Mouse (Mus musculus) hindbrain, postnatal 0 days (tissue): ENCODE measurements around the gene Nrtn. TPM values are rescaled to one million over a fixed set of nuclear protein-coding genes. Genes with fewer than 3 reads are reported as not detected.
A peak's percentile ranks its signal among the peaks of the same experiment; 100 is the strongest.

ENCODE experiments used
- ATAC-seq: fragments of 200-750 bp; cut with Nextera tagmentation; 2 replicates; pipeline ENCODE4 v1.8.0; 2017; ENCODE audit warnings: mild to moderate bottlenecking, moderate TSS enrichment, moderate library complexity
- DNase-seq: peaks from one replicate; pipeline ENCODE4 v3.0.0-alpha.2; 2015; ENCODE audit warnings: low spot score
- H3K27ac ChIP-seq: fragments of 300-500 bp; sonication (generic); 2 replicates; pipeline ENCODE4 v1.5.1; 2014; ENCODE audit warnings: mild to moderate bottlenecking
- H3K27me3 ChIP-seq: fragments of 300-500 bp; sonication (generic); 2 replicates; pipeline ENCODE4 v1.6.1; 2014; ENCODE audit warnings: low read length, mixed read lengths; ENCODE audit not compliant: insufficient read depth
- H3K36me3 ChIP-seq: fragments of 300-500 bp; sonication (generic); 2 replicates; pipeline ENCODE4 v1.6.1; 2014; ENCODE audit warnings: low read length, mixed read lengths; ENCODE audit not compliant: insufficient read depth
- H3K4me1 ChIP-seq: fragments of 300-500 bp; sonication (generic); 2 replicates; pipeline ENCODE4 v1.6.1; 2014; ENCODE audit warnings: antibody characterized with exemption, low read length, mixed read lengths; ENCODE audit not compliant: insufficient read depth
- H3K4me2 ChIP-seq: fragments of 300-500 bp; sonication (generic); 2 replicates; pipeline ENCODE4 v1.6.1; 2014; ENCODE audit warnings: low read depth, mild to moderate bottlenecking, low read length, moderate library complexity, mixed read lengths
- H3K4me3 ChIP-seq: fragments of 300-500 bp; sonication (generic); 2 replicates; pipeline ENCODE4 v1.5.1; 2014; ENCODE audit warnings: low read length
- H3K9ac ChIP-seq: fragments of 300-500 bp; sonication (generic); replicated peaks from 2 replicates; pipeline ENCODE4 v1.6.1; 2014; ENCODE audit warnings: mild to moderate bottlenecking, low read length, moderate library complexity, mixed read lengths
- H3K9me3 ChIP-seq: fragments of 300-500 bp; sonication (generic); 2 replicates; pipeline ENCODE4 v1.6.1; 2016; ENCODE audit warnings: low read length, mixed read lengths
- CTCF ChIP-seq: IDR thresholded peaks from 2 replicates; pipeline ENCODE4 v1.5.1; 2016; ENCODE audit warnings: antibody characterized with exemption, control low read depth, low read depth
- WGBS: fragments of 180-500 bp; shearing (Covaris S2); extraction: QIAGEN DNeasy Blood & Tissue Kit; methylation state at CpG from one replicate; pipeline ENCODE4 v1.1.7; 2014; 5-methylcytosine and 5-hydroxymethylcytosine counted together
- polyA plus RNA-seq: library from polyadenylated mRNA; unstranded; fragments of >200 nt; fragmentation: Nextera tagmentation; extraction: Ambion mirVana; gene quantifications from 2 replicates; pipeline ENCODE4 v1.2.1, GENCODE M21; 2015
- total RNA-seq: library from RNA; depleted of rRNA; stranded (reverse); fragments of >200 nt; gene quantifications from 2 replicates; pipeline ENCODE4 v1.2.3, GENCODE M21; 2014

Gene Nrtn
- total and polyA plus RNA-seq, 2 experiments from 2014 or later: 4.3 to 12.9 TPM

DNA sequence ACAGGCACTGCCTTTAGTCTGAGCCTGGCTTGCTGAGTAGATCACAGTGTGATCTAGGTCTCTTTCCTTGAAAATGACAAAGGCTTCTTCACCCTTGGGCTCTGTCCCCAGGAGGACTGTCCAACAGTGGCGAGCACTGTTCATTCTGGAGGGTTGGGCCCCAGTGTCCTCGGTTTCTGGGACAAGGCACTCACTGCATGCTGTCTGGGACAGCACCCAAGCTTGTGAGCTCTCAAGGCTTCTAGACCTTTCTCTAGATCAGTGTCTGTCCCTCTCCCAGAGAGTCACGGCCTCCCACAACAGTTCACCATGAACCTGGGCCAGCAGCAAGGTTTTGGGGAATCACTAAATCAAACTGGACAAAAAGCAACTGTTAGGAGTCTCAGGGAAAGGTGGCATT lies 35.3 kb upstream of the Nrtn start:
- Histone ChIP-seq H3K4me3 (no peak overlapping the region), H3K4me2 (no peak overlapping the region), H3K36me3 (no peaks in the 10 kb centered on the region), H3K9me3 (no peaks in the 10 kb centered on the region), H3K4me1 (no peaks in the 10 kb centered on the region), H3K27me3 (no peaks in the 10 kb centered on the region), H3K27ac (no peak overlapping the region), H3K9ac (no peak overlapping the region)
- TF ChIP-seq CTCF: no peak
- DNase-seq: no peak
- WGBS: 85% methylated on average over 3 of the region's 3 CpGs
- ATAC-seq: no peak

DNA sequence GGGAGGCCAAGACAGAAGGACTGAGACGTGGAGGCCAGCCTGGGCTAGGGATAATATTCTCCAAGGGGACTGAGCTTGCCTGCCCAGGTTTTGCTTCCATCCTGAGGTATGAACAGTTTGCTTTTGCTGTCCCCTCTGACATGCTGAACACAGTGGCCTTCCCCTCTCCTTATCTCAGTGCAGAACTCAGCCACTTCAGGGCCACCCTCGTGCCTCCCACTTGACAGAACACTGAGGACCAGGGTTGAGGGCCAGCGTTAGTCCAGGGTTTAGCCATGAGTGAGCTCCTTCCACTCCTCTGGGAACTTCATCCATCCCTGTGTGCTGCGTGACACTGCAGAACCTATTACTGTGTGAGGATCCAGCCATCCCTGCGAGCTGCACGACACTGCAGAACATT lies 32.0 kb upstream of the Nrtn start:
- ATAC-seq (no peak), DNase-seq (no peak)
- H3K9me3 ChIP-seq: no peaks in the 10 kb centered on the region
- TF ChIP-seq CTCF: no peak
- no peak overlapping the region for H3K4me3 ChIP-seq
- 91% methylated on average over 6 of the region's 6 CpGs for WGBS
- H3K9ac ChIP-seq: no peak overlapping the region
- no peak overlapping the region for H3K27ac ChIP-seq
- no peaks in the 10 kb centered on the region for H3K27me3 ChIP-seq
- H3K36me3 ChIP-seq: no peaks in the 10 kb centered on the region
- H3K4me1 ChIP-seq: no peaks in the 10 kb centered on the region
- H3K4me2 ChIP-seq: no peak overlapping the region

DNA sequence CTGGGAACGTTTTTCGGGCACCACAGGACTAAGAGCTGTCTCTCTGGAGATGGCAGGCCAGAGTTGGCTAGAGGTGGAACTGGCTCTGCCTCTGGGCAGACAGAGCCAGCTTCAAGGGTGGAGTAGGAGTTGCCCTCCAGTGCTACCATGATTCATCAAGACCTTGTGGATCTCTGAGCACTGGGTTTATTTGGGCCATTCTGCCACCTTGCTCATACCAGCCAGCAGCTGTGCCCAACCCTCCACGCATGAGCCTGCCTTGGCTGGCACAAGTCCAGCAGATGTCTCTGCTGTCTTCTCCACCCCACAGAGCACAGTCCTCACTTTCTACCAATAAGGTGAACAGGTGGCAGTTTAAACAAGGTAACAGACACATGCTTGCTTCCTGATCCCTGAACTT lies 31.6 kb upstream of the Nrtn start:
- no peak for TF ChIP-seq CTCF
- H3K9ac ChIP-seq: no peak overlapping the region
- no peak overlapping the region for H3K4me2 ChIP-seq
- H3K36me3 ChIP-seq: no peaks in the 10 kb centered on the region
- H3K9me3 ChIP-seq: no peaks in the 10 kb centered on the region
- ATAC-seq (no peak), DNase-seq (no peak)
- H3K4me3 ChIP-seq: no peak overlapping the region
- H3K4me1 ChIP-seq: no peaks in the 10 kb centered on the region
- no peak overlapping the region for H3K27ac ChIP-seq
- WGBS: 69% methylated on average over 3 of the region's 3 CpGs
- no peaks in the 10 kb centered on the region for H3K27me3 ChIP-seq

DNA sequence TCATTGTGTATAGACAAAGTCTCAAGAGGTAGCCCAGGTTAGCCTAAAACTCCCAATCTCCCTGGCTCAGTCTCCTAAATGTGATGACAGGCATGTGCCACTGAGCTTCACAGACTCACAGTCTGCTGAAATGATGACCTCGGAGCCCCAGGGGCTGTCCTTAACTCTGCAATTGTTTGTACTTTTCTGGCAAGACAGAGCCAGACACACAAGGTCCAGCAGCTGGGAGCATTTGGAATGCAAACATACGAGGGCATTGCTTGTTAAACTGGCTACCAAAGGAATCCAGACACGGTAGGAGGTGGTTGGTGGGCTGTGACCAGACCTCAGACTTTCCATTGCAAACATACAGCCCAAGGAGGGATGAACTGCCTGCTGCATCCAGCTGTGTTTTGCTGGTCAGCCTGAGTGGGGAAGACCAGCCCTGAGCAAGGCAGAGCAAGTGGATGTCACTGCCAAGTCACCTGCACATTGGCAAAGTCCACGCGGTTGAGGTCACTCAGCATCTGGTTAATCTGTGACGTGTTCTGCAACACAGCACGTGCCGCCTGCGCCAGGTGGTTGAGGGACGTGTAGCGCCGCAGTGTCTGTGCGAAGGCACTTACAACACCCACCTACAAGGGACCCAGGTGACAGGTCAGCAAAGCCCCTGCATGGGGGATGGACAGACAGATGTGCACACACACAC lies 23.1 kb upstream of the Nrtn start:
- no peaks in the 10 kb centered on the region for H3K36me3 ChIP-seq
- no peak overlapping the region for H3K4me2 ChIP-seq
- no peaks in the 10 kb centered on the region for H3K9me3 ChIP-seq
- no peak for DNase-seq
- no peaks in the 10 kb centered on the region for H3K4me1 ChIP-seq
- no peak overlapping the region for H3K9ac ChIP-seq
- no peaks in the 10 kb centered on the region for H3K27me3 ChIP-seq
- no peak overlapping the region for H3K27ac ChIP-seq
- 86% methylated on average over 13 of the region's 13 CpGs for WGBS
- no peak for ATAC-seq
- no peak overlapping the region for H3K4me3 ChIP-seq
- no peak for TF ChIP-seq CTCF

DNA sequence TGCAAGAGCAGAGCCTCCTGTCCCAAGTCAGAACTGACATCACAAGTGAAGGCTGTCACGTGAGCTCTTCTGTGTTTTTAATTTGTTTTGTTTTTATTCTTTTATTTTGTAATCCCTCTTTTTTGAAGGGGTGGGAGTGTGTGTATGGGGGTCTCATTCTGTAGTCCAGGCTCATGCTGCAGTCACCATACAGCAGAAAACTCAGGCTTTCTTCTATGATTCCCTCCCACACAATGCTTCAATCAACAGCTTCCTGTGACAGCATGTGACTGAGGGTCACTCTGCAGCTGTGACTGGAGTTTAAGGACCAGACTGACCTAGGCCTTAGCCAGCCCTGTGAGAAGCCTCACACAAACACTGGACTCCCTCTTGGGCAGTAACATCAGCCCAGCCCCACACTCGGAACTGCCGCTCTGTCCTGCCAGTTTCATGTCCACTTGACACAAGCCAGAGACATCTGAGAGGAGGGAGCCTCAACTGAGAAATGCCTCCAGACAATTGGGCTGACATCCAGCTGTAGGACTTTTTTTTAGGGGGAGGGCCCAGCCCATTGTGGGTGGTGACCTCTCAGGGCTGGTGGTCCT lies 21.5 kb upstream of the Nrtn start:
- H3K27ac ChIP-seq: no peak overlapping the region

DNA sequence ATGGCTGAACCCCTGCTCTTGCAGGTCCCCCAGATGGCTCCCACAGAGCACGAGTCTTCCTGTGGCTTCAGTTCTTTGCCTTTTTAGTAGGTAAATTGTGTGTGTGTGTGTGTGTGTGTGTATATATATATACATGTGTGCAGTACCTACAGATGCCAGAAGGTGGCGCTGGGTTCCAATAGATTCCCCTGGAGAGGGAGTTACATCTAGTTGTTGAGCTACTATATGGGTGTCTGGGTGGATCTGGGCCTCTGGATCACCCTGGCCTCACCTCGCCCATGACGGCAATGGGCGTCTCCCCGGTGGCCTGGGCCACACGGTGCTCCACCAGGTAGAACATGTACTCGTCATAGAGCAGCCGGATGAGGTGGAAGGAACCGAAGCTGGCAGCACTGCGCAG lies 20.2 kb upstream of the Nrtn start:
- DNase-seq: no peak
- no peaks in the 10 kb centered on the region for H3K4me1 ChIP-seq
- no peak overlapping the region for H3K27ac ChIP-seq
- 89% methylated on average over 11 of the region's 11 CpGs for WGBS
- no peak for ATAC-seq
- TF ChIP-seq CTCF: peak; percentile 41
- no peak overlapping the region for H3K9ac ChIP-seq
- no peak overlapping the region for H3K4me2 ChIP-seq
- H3K4me3 ChIP-seq: no peak overlapping the region
- H3K27me3 ChIP-seq: no peaks in the 10 kb centered on the region
- H3K36me3 ChIP-seq: no peaks in the 10 kb centered on the region
- no peaks in the 10 kb centered on the region for H3K9me3 ChIP-seq

More for the DNA sequence above, 21.5 kb upstream of the Nrtn start:
- ATAC-seq: no peak
- DNase-seq: no peak
- Histone ChIP-seq H3K4me2 (no peak overlapping the region), H3K4me3 (no peak overlapping the region), H3K36me3 (no peaks in the 10 kb centered on the region), H3K9ac (no peak overlapping the region), H3K27me3 (no peaks in the 10 kb centered on the region), H3K4me1 (no peaks in the 10 kb centered on the region), H3K9me3 (no peaks in the 10 kb centered on the region)
- WGBS: 56% methylated on average over 3 of the region's 3 CpGs
- TF ChIP-seq CTCF: no peak

DNA sequence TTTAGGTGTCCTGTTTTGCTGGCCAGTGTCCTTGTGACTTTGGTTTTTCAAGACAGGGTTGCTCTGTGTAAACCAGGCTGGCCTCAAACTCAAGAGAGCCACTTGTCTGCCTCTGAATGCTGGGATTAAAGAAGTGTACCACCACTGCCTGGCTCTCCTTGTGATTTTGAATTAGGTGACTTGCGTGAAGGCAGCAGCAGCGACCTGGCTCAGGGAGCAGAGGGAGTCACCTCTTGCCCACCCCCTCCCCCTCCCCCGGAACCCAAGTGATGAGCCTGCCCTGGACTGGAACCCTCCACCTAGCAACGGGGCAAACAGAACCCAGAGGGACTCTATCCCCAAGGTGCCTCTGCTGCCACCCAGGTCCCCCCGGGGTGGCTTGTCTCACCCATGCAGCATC lies 12.6 kb upstream of the Nrtn start, which contains the start of gene Prr22:
Prr22 (plus strand) TSS at position 301 of the 400 bp plus-strand sequence.
- no peak within 1 kb of the TSS for H3K4me3 ChIP-seq
- H3K27me3 ChIP-seq: no peaks in the 10 kb centered on the region
- no peak within 1 kb of the TSS for H3K4me2 ChIP-seq
- no peaks in the 10 kb centered on the region for H3K9me3 ChIP-seq
- DNase-seq (no peak), ATAC-seq (no peak)
- 92% methylated on average over 5 of the region's 5 CpGs for WGBS
- 0 out of 2 replicates have a peak, but pooled peaks cover 4% of the 10 kb centered on the region for H3K4me1 ChIP-seq
- no peak within 1 kb of the TSS for H3K9ac ChIP-seq
- no peak for TF ChIP-seq CTCF
- no peak within 1 kb of the TSS for H3K27ac ChIP-seq
- peaks cover 30% of the 10 kb centered on the region for H3K36me3 ChIP-seq
